Mouse (Mus musculus) liver, postnatal 0 days (tissue): Measurements from ENCODE around the gene Snx29.

Experiments
- CTCF ChIP-seq: sonication (generic); IDR thresholded peaks from 2 replicates; pipeline ENCODE4 v1.5.1; 2016; ENCODE audit warnings: antibody characterized with exemption, low read depth
- EP300 ChIP-seq: IDR thresholded peaks from 2 replicates; pipeline ENCODE4 v1.6.1; 2016; ENCODE audit warnings: antibody characterized with exemption, low read depth, mild to moderate bottlenecking

DNA sequence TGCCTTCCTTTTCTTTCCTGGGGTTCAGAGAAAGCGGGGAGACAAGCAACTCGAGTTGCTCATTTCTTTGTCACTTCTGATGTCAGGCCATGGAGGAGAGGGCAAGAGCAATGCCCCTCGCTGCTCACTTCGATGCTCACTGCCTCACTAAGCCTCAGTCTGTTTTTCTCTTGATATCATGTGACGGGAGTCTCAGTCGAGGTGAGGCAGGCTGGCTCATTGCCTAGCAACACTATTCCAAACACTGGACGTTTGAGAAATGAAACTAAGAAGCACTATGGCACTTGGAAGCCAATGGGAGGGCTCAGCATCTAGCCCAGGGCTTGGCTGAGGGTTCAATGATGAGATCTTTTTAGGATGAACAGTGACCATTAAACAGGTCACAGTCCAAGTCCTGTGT, 102.6 kb downstream of the Snx29 start:
- TF ChIP-seq CTCF, result no peak
- TF ChIP-seq EP300, result no peak
